Mouse (Mus musculus): ENCODE results near the gene Fnip2.
"Not testable (repeated sequence)": the region's sequence is repeated elsewhere in the genome, so short reads cannot be mapped to it uniquely, and the experiment has no call there.

Gene Fnip2

DNA sequence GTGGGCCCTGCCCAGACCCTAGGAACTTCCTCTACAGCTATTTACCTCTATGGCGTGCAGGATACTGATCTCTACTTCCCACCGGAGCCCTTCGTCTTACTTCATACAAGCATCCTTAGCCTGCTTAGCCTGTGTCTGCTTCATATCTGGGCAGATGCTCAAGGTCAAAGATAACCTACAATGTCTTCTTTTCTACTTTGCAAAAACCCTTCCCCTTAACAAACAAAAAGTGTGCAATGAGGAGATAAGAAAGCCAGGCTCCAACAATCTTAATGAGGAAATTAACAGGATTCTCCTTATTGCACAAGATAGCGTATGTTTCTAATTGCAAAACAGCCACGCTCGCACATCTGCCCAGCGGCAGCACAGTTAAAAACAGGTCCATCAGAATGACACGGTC, 89.2 kb downstream of the Fnip2 start:
- DNase-seq (ENCODE audit: low spot score in 2 of 2): no peak

DNA sequence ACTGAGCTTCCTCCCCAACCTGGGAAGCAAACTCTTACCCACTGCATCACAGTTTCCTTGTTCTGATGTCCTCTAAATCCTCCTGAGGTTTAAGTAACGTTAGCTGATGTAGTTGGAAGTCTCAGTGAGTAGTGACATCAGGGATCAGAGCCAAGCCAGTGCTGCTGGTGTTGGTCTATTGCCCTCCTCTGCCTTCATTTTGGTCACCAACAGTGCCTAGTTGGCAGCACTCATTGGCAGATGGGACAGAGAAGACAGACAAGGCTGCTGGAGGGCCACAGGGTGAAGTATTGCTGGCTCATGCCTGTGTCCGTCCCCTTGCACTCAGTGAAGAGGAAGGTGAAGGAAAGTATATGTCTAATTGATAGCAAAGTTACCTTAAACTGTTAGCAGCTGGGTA, 91.6 kb downstream of the Fnip2 start:
- DNase-seq (ENCODE audit: low spot score in 2 of 2): no peak

DNA sequence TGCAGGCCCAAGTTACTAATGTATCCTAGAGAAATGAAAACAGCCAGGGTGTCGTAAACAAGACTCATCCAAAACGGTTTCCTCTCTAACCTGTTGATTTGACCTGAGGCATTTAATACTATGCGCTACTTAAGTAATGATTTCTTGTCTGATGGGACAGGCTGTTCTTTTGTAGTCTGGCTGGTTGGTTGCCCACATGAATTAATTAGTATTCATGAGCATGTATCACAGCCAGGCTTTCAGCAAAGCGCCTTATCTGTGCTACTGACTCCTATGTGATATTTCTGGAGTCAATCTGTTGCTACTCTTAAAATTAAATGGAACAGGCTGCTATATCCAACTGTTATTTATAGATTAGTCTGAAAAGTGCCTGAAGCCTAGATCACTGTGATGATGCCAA, 92.7 kb downstream of the Fnip2 start:
- DNase-seq (ENCODE audit: low spot score in 2 of 2): no peak

DNA sequence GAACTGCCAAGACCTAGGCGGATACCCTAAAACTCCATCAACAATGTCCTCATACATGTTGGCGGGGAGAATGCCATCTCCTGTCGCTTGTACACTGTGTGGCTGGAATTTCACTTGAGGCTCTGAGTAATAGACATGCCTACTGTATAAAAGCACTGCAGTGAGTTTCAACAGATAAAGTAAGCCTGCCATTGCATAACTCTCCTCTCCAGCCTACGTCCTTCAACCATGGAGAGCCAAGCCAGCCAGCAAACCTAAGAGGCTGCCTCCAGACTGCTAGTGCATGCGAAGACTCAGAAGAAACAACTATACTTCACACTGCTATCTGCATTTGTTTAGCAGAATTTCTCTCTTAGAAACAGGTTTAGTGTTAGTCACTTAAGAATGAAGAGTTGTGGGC, 95.2 kb downstream of the Fnip2 start:
- no peak for DNase-seq (ENCODE audit: low spot score in 2 of 2)

DNA sequence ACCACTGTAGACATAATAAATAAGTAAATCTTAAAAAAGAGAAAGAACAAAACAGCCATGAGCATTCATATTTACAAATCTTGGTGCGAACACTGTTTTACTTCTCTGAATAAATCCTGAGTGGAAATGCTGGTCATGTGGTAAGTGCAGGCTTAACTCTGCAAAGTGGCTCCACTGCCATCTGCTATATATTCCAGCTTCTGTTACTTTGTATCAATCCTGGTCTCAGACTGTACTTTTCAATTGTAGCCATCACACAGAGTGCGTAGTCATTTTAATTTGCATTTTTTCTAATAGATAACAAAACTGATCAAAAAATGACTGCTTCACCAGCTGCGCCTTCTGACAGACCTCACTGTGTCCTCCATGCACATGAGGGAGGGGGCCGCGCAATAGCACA, 98.2 kb downstream of the Fnip2 start:
- DNase-seq (ENCODE audit: low spot score in 2 of 2): no peak

DNA sequence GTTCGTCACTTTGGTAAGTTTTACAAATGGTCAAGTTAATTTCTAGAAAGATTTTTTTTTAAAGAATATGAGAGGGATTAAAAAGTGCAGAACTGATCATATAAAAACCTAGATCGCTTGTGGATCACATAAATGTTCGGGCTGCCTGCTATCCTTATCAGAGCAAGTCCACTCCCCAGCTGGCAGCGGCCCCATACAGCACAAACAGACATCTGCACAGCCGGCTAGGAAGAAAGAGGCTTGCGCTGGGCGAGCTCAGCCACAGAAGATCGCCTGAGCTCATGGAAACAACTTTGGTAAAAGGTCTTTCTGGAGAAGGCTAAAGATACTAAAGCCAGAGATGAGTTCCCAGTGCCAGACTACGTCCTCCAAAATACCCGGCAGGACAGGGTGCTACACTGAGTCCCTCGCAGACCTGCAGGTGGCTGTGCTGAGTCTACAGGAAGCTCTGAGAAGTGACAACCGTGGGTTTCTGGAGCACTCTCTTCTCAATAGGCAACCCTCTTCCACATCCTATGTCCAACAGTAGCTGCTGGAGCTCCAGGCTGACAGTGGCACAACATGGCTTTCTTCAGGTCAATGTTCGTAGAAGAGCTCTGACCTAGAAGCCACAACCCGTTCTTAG, 108.8 kb downstream of the Fnip2 start:
- no peak for DNase-seq (ENCODE audit: low spot score in 2 of 2)

DNA sequence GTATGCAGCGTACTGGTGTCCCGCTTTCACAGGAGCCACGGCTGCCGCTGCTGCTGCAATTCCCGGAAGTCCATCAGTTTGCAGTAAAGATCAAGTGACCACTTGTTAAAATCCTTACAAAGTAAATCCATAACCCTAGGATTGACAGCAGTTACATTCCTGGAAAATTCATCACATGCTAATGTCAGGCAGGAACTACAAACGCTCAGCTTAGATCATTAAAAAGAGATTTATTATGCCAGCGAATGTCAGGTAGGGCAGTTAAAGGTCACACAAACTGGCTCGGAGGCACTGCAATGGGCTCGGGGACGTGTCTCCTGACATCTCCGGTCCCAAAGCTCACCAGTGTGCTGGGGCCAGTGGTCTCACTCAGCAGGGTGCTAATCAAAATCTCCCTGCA, 111.8 kb downstream of the Fnip2 start:
- no peak for DNase-seq (ENCODE audit: low spot score in 2 of 2)

DNA sequence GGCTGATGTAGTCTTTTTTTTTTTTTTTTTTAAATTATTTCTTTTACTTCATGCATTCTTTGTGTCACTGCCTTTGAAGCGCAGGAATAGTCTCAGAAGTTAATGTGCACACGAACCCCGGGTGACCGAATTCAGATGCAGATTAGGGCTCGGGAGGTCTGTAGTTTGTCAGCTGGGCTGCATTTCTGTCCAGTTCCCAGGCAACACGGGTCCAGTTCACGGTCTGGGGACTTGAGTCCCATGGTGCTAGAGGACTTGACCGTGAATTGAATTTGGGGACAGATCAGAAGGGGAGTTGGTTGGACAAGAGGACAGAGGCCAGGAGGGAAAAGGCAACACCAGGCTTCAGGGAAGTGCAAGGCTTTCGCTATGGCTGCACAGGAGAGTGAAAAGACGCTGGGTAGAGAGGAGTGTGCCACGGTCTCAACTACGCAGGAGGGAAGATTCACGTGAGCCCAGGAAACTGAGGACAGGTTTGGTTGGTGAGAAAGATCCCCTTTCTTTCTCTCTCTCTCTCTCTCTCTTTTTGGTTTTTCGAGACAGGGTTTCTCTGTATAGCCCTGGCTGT, 114.8 kb downstream of the Fnip2 start:
- no peak for DNase-seq (ENCODE audit: low spot score in 2 of 2)

DNA sequence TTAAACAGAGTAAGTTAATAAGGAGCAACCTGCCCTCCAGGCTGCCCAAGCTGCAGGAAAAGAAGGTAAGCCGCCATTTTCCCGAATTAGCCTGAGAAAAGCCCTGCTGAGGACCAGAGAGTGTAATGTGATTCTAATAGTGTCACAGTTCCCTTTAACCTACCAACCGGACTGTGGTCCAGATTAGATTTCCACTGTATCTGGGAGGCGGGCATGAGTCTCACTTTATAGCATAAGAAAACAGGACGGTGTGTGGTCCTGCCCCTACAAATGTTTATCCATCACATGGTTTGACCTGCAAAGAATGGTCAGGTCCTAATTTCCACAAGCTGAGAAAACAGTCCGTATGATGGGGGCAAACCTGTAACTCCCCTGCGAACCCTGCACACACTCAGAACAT, 118.2 kb downstream of the Fnip2 start:
- no peak for DNase-seq (ENCODE audit: low spot score in 2 of 2)

DNA sequence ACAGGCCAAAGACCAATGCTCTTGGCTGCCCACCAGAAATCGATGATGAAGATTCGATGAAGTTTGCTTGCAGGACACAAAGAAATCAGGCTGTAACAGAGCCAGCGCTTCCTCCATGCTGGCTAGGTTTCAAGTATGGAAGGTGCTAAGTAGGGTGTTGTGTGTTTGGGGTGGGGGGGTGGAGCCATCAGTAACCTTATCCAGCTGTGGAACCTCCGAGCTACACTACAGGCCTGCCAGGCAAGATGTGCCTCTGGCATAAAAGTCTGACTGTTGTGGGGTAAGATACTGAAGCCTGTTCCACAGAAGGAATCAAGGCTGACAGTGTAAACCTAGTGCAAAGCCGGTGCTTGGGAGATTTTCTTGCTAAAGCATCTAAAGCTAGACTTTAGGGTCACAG, 119.2 kb downstream of the Fnip2 start:
- DNase-seq (ENCODE audit: low spot score in 2 of 2): no peak

DNA sequence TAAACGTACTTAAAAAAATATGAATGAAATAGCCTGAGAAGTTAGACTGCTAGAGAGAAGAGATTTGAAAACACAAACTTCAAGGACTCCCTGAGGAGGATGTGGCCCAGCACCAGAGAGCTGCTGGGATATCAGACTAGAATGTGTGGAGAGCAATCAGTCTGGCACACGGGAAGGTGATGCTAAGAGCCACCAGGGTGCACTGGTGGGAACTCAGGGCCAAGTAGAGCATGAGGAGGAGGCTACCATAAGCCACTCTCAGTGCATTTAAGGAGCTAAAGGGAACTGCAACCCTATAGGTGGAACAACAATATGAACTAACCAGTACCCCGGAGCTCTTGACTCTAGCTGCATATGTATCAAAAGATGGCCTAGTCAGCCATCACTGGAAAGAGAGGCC, 120.9 kb downstream of the Fnip2 start:
- not testable (repeated sequence) for DNase-seq (ENCODE audit: low spot score in 2 of 2)

DNA sequence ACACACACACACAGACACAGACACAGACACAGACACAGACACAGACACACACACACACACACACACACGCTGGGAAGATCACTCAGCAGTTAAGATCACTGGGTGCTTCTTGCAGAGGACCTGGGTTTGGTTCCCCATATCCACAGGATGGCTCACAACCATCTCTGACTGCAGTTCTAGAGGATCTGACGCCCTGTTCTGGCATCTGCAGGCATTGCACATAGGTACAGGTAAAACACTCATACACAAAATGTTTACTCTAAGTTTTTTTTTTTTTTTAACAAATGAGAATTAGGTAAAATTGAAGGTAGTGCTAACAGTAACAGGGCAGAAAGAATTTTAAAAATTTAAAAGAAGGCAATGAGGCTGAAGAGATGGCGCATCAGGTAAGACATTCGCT, 121.5 kb downstream of the Fnip2 start:
- DNase-seq (ENCODE audit: low spot score in 2 of 2): no peak

DNA sequence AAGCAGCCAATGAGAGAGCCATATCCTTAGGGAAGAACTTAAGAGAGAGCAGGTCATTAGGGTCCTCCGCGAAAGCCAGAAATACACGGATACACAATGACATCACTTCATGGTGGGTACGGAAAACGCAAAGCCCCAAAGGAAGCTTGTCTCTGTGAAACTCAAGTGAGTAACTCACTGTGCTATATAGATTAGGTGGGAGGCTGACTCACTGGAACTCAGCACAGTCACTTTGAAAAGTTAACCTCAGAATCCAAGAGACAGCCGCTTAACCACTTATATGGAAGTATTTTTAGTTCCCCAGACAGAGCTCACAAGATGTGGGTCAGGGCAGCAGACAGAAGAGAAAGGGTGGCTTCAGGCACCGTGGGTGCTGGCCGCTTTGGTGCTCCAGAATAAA, 122.6 kb downstream of the Fnip2 start:
- DNase-seq (ENCODE audit: low spot score in 2 of 2): no peak

DNA sequence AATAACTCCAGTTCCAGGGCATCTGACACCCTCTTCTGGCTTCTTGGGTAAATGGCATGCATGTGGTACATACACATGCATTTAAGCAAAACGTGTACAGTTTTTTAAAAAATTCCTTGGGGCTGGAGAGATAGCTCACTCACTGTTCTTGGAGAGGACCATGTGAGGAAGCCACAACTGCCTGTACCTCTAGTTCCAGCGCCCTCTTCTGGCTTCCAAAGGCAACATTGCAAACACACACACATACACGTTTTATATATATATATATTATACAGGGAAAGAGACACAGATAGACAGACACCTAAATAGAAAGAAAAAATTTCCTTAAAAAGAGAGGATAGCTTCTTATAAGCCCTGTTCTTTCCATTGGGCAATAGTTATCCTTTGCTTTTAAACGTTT, 123.7 kb downstream of the Fnip2 start:
- no peak for DNase-seq (ENCODE audit: low spot score in 2 of 2)

DNA sequence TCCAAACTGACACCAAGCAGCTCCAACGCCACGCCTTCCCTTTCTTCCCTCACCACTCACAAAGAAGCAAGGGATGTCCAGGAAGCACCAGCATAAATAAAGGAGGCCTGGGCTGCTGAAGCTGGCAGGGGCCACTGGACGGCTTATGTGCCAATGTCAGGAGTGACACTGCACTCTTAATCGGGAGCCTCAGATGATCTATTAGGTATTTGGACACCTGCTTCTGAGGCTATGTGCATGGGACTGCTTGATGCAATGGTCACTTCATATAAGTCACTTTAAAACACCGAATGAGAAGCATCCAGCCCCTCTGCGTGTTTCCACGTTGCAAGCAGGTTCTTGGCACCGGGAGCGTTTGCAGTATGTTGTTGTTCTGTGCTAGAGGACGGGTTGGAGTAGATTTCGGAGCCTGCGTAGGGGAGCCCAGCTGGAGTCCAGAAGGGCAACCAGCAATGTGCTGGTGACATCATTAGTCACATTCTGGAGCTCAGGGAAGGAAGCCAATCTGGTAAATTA, 126.6 kb downstream of the Fnip2 start:
- no peak for DNase-seq (ENCODE audit: low spot score in 2 of 2)

DNA sequence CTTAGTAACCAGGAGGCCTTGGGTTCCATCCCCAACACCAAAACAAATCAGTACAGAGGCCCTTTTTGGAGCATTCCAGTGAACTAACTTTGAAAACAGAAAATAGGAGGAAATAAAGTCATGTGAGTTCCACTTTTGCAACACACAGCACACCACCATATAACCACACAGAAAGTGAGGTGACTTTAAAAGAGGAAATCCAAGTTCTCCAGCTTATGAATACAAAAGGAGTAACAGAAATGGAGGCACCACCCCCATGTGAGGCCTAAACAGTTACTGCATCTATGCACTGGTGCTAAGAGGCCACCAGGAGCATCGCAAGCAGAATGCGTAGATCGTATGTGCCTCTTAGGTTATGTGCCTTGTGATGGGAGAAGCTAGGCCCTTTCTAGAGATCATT, 129.3 kb downstream of the Fnip2 start:
- DNase-seq (ENCODE audit: low spot score in 2 of 2): no peak

DNA sequence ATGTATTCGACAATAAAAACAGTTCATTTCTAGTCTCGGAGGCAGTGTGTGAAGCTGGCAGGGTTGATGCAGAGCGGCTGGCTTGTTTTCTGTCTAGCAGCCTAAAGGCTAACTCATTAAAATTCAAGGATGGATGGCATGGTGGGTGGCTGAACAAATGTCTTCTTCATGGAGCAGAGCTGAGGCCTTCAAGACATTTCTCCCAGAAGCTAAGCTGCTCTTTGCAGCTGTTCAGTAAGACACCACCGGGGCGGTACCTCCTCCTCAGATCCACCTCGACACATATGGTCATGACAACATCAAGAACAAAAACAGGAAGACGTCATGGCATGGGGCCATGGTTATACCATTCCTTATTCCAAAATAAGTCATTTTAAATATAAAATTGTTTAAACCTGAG, 131.4 kb downstream of the Fnip2 start:
- DNase-seq (ENCODE audit: low spot score in 2 of 2): no peak

DNA sequence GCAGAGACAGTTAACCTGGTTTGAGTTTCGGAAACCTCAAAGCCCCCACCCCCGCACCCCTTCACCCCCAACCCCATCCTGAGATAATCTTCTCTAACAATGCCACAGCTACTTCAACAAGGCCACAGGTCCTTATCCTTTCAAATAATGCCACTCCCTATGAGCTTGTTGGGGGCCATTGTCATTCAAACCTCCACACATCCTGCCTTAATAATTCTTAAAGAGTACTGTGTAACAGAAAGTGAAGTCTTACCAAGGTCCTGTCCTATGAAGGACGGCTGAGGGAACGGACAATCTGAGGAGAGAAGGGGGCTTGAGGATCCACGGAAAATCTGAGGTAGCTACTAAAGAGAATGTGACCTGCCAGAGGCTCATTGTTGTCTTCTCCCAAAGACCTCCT, 132.6 kb downstream of the Fnip2 start:
- DNase-seq (ENCODE audit: low spot score in 2 of 2): no peak

DNA sequence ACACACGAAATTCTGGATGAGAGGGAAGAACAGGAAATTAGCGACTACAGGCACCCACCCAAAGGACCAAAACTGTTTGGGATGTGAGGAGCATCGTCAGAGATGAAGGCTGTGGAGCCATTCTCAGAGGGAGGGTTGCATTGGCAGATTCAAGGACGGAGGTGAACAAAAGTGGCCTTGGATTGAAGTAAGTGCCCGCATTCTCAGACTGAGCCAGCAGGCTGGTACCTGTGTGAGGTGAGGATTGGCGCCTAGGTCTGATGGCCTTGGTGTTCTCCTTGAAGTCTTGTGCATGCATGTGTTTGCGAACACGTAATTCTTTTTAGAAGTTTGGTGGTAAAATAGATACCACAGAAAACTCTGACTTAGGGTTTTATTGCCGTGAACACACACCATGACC, 133.2 kb downstream of the Fnip2 start:
- DNase-seq (ENCODE audit: low spot score in 2 of 2): no peak

DNA sequence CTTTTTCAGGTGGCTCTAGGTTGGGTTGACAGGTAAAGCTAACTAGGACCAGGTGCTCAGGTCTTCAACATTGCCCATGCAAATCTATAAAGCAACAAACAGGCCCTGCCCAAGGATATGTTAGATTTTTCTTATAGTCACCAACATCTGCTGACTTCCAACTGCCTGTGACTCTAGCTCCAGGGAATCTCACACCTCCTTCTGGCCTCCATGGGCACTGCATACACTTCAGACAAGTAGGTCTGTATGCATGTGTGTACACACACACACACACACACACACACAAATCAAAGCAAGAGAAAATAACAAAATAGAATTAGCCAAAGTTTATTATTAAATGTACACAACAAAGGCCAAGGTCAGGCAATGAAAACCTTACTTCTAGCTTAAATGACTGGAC, 134.0 kb downstream of the Fnip2 start:
- DNase-seq (ENCODE audit: low spot score in 2 of 2): no peak

DNA sequence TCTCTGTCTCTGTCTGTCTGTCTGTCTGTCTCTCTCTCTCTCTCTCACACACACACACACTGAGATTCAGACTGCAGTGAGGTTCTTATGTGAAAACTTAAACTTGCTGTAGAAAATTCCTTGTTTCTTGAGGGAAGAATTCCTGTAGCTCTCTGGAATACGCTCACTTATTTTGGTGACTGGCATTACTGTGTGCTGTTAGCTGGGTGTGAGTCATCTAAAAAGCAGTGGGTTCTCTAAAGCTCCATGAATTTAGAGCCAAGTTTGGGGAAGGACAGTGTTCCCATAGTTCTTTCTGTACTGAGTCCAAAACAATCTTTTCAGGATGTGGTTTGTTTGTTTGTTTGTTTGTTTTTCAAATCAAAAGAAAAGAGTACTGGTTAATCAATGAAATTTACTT, 142.2 kb downstream of the Fnip2 start:
- DNase-seq (ENCODE audit: low spot score in 2 of 2): no peak

DNA sequence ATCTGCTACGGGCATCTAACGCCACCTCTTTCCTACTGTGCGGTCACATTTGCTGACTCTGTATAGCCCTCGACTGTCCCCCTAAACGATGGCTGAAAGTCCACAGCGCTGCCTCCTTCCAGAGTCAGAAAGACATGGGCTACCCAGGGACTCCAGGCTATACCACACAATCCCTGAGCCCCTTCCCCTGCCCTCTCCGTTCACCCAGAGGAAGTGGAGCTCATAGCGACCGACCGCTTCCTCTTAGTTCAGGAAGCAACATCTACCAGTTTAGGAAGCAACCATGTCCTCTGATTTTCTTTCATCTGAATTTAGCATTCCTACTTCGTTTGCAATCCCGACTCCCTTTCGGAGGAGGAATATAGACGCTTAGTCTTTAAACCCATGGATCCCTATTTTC, 148.7 kb downstream of the Fnip2 start:
- no peak for DNase-seq (ENCODE audit: low spot score in 2 of 2)

DNA sequence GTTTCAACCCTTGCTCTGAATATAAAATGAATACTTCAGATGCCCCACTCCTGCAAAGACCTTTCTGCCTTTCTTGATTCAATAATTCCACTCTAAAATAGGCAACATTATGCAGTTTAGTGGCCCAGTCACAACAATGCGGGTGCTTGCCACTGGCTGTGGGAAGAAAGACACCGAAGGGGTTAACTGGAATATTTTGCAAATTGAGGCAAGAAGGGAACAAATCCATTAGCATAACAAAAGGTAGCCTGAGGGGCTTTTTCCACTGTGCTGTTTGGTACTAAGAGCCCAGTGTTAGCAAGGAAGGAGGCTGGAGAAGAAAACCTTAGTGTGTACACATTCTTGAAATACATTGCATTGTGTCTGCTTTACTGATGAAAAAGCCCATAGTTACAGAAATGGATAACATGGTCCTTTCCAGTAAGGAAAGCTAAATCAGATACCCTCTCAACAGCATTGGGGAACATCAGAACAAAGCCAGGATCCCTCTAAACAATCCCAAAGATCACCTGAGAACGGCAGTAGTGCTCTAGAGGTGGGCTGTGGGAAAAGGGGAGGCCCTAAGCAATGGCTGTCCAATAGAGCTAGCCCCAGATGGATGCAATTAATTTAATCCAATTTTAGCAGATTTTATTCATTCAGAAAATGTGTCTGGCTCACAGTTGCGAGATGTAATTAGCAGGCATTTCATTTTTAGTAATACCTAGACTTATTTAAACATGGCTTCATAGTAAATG, 150.5 kb downstream of the Fnip2 start:
- DNase-seq (ENCODE audit: low spot score in 2 of 2): no peak
